Mouse (Mus musculus): ENCODE results near the gene Vsnl1. TPM values are rescaled to one million over a fixed set of nuclear protein-coding genes. Genes with fewer than 3 reads are reported as not detected.

Gene Vsnl1
- polyA plus RNA-seq, 1 experiment, result 8.2 TPM

DNA sequence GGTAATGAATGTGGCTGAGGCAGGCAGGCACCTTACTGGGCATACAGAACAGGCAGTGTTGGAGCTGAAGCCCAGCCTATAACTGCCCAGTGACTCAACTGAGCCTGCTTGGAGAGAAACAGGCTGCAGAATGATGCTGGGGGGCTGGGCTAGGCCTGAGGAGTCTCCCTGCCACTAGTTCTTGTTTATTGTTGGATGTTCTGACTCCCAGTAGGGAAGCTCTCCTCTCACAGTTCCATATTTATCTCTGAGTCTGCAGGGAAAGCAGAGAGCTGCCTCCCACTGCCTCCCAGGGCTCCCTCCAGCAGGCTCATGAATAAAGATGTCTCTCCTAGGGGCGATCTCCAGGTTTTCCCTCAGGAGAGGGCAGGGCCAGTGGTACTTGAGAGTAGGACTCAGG lies 88.0 kb downstream of the Vsnl1 start:
- 10% methylated on average over 1 of the region's 1 CpGs for WGBS
- TF ChIP-seq POLR2A (IDR thresholded peaks at IDR 0.05; ENCODE audit: borderline replicate concordance, extremely low read depth, low read depth, low read length), result no peak
- TF ChIP-seq CTCF (IDR thresholded peaks at IDR 0.05; ENCODE audit: insufficient read depth, low read length), result no peak
- no peaks in the 10 kb centered on the region for H3K4me1 ChIP-seq (ENCODE audit: control insufficient read depth, insufficient read depth, low read length)
- no peak overlapping the region for H3K4me3 ChIP-seq (replicated peaks; ENCODE audit: extremely low read depth, low read depth, low read length)
- DNase-seq, result no peak

DNA sequence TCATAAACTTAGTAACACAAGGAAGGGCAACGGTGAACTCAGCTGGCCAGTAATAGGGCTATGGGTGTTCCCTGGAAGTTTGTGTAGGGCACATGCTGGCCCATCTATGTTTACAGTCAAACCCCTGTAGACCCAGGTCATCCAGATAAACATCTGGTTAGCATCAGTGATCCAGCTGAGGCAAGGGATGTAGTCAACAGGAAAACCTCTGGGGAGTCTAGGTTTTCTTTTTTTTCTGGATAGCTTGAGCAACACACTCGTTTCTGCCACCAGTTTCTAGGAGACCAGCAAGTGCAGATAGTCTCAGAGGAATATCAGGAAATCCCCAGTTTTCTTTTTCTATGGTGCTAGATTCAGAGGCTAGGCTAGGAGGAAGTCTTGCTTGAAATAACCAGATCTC lies 90.5 kb downstream of the Vsnl1 start:
- no peaks in the 10 kb centered on the region for H3K4me1 ChIP-seq (ENCODE audit: control insufficient read depth, insufficient read depth, low read length)
- H3K4me3 ChIP-seq (replicated peaks; ENCODE audit: extremely low read depth, low read depth, low read length), result no peak overlapping the region
- TF ChIP-seq CTCF (IDR thresholded peaks at IDR 0.05; ENCODE audit: insufficient read depth, low read length), result no peak
- no peak for TF ChIP-seq POLR2A (IDR thresholded peaks at IDR 0.05; ENCODE audit: borderline replicate concordance, extremely low read depth, low read depth, low read length)
- no peak for DNase-seq
- 58% methylated on average over 2 of the region's 2 CpGs for WGBS

DNA sequence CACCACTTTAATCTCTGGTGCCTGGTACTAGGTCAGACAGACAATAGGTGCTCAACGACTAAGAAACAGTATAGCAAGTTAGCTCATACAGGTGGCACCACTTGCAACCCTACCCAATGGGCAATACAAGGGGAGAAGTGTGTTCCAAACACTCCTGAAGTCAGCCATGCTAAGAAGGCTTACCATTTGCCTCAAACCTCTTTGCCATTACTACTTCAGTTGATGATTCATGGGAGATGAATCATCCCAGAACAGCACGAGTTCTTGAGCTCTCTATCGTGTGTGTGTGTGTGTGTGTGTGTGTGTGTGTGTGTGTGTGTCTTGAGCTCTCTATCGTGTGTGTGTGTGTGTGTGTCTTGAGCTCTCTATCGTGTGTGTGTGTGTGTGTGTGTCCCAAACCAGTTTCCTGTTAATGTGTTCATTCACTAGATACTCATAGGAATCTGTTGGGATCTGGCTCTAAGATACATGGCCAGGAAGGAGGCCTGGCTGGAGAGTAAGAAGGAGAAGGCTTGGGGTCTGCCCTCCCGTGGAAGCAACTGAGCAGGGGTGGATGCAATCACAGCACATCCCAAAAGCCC lies 94.3 kb downstream of the Vsnl1 start:
- Histone ChIP-seq H3K4me1 (ENCODE audit: control insufficient read depth, insufficient read depth, low read length) (no peaks in the 10 kb centered on the region), H3K4me3 (replicated peaks; ENCODE audit: extremely low read depth, low read depth, low read length) (no peak overlapping the region)
- no peak for TF ChIP-seq POLR2A (IDR thresholded peaks at IDR 0.05; ENCODE audit: borderline replicate concordance, extremely low read depth, low read depth, low read length)
- no peak for DNase-seq
- WGBS, result 49% methylated on average over 6 of the region's 6 CpGs

DNA sequence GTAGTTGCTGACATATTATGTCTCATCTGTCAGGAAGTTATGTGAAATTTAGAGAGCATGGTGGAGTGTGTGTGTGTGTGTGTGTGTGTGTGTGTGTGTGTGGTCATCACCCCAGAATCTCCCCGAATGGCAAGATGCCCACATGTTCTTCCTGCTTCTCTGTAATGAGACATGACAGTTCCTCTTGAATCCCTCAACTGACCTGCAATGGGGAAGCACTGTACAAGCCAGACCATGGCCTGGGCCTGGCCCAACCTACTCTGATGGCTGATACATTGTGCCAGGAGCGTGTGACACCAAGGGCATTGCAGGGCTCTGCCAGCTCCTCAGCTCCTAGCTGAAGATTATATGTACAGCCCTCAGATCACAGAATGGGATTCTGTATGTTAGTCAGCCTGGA lies 98.2 kb downstream of the Vsnl1 start:
- DNase-seq, result no peak
- TF ChIP-seq CTCF (IDR thresholded peaks at IDR 0.05; ENCODE audit: insufficient read depth, low read length) (no peak), POLR2A (IDR thresholded peaks at IDR 0.05; ENCODE audit: borderline replicate concordance, extremely low read depth, low read depth, low read length) (no peak)
- WGBS, result 77% methylated on average over 2 of the region's 2 CpGs
- Histone ChIP-seq H3K4me3 (replicated peaks; ENCODE audit: extremely low read depth, low read depth, low read length) (no peak overlapping the region), H3K4me1 (ENCODE audit: control insufficient read depth, insufficient read depth, low read length) (no peaks in the 10 kb centered on the region)

DNA sequence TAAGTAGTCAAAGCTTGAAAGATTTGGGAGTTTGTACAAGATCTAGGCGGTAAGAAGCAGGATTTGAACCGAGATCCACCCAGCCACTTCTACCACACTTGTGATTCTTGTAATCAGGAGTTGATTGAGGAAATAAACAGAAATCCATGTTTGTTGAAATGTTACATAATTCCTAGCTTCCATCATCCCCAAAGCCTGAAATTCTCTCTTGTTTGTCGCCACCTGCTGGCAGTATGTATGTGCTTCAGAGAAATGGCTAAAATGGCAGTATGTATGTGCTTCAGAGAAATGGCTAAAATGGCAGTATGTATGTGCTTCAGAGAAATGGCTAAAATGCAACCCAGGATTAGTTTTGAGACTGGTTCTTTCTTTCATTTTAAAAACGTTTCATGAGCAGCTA lies 99.6 kb downstream of the Vsnl1 start:
- no peak overlapping the region for H3K4me3 ChIP-seq (replicated peaks; ENCODE audit: extremely low read depth, low read depth, low read length)
- DNase-seq, result peak; percentile 40
- no peak for TF ChIP-seq POLR2A (IDR thresholded peaks at IDR 0.05; ENCODE audit: borderline replicate concordance, extremely low read depth, low read depth, low read length)
- TF ChIP-seq CTCF (IDR thresholded peaks at IDR 0.05; ENCODE audit: insufficient read depth, low read length), result no peak
- H3K4me1 ChIP-seq (ENCODE audit: control insufficient read depth, insufficient read depth, low read length), result no peaks in the 10 kb centered on the region
- 24% methylated on average over 4 of the region's 4 CpGs for WGBS

DNA sequence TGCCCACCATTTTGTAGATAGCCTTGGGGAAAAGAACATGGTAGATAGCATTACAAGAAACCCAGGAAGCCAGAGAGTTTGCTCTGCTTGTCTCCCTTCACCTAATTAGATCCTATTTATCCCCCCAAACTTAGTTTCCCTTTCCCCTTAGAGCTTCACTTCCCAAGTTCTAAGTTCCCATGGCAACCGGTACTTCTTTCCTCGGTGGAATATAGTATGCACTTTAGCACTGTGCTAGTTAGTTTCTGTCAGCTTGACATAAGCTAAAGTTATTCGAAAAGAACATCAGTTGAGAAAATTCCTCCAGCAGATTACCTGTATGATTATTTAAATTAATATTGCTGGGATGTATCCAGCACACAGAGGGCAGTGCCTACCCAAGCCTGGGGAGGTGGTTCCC lies 109.9 kb downstream of the Vsnl1 start:
- no peak for TF ChIP-seq CTCF (IDR thresholded peaks at IDR 0.05; ENCODE audit: insufficient read depth, low read length)
- no peak for TF ChIP-seq POLR2A (IDR thresholded peaks at IDR 0.05; ENCODE audit: borderline replicate concordance, extremely low read depth, low read depth, low read length)
- DNase-seq, result no peak
- WGBS, result 75% methylated on average over 3 of the region's 3 CpGs
- no peaks in the 10 kb centered on the region; the same call in 1 of the 2 replicates for H3K4me1 ChIP-seq (ENCODE audit: control insufficient read depth, insufficient read depth, low read length)
- no peak overlapping the region for H3K4me3 ChIP-seq (replicated peaks; ENCODE audit: extremely low read depth, low read depth, low read length)

DNA sequence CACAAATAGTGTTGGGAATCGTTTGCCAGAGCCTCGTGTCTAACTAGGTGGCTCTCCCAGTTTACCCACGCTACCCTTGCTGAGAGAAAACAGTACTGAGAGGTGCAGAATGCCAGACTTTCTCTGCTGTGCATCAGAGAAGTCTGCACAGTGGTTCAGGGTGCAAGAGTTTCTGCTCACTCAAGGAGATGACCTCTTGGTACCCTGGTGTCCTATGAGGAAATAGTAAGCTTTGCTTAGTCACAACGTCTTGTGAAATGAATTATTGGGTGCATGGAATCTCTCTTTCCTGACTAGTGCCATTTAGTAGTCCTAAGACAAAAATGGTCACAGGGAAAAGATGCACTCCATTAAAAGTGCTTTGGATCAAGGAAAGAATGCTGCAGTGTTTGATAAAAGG lies 111.9 kb downstream of the Vsnl1 start:
- Histone ChIP-seq H3K4me1 (ENCODE audit: control insufficient read depth, insufficient read depth, low read length) (no peaks in the 10 kb centered on the region; the same call in 1 of the 2 replicates), H3K4me3 (replicated peaks; ENCODE audit: extremely low read depth, low read depth, low read length) (no peak overlapping the region)
- no peak for DNase-seq
- TF ChIP-seq POLR2A (IDR thresholded peaks at IDR 0.05; ENCODE audit: borderline replicate concordance, extremely low read depth, low read depth, low read length) (no peak), CTCF (IDR thresholded peaks at IDR 0.05; ENCODE audit: insufficient read depth, low read length) (no peak)
- WGBS, result 35% methylated on average over 4 of the region's 4 CpGs

DNA sequence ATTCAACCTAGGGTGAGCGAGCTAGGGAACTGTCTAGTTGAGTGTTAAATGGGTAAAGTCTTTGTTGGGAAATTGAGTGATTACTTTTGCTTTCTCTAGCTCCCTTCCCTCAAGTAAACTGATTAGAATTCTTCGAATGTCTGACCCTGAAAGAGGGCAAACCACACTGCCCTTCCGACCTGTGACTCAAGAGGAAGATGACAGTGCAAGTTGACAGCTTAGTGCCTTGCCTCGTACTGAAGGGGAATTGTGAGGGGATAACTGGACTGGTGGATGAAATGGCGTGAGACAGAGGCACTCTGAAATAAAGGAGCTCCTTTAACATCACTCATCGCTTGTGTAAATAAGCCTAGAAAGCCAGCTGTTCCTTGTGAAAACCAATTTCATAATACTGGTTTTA lies 118.7 kb downstream of the Vsnl1 start:
- Histone ChIP-seq H3K4me3 (replicated peaks; ENCODE audit: extremely low read depth, low read depth, low read length) (no peak overlapping the region), H3K4me1 (ENCODE audit: control insufficient read depth, insufficient read depth, low read length) (no peaks in the 10 kb centered on the region; the same call in 1 of the 2 replicates)
- peak; percentile 14 for DNase-seq
- TF ChIP-seq CTCF (IDR thresholded peaks at IDR 0.05; ENCODE audit: insufficient read depth, low read length) (no peak), POLR2A (IDR thresholded peaks at IDR 0.05; ENCODE audit: borderline replicate concordance, extremely low read depth, low read depth, low read length) (no peak)
- WGBS, result 45% methylated on average over 6 of the region's 6 CpGs

DNA sequence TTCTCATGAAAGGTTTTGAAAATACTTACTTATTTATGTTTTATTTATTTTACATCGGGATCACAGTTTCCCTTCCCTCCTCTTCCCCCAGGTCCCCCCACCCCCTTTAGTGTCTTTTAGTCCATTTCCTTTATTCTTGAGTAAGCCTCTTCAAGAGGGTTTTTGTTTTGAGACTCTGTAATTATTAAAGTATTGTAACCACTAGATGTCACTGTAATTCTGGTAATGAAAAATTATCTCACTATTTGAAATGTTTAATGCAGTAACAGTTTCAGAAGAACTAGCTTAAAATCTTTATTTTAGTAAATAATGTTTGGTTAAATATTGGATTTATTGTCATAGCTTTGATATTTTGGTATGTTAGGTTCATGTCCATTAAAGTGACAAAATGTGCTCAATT lies 122.6 kb downstream of the Vsnl1 start:
- no peak for TF ChIP-seq POLR2A (IDR thresholded peaks at IDR 0.05; ENCODE audit: borderline replicate concordance, extremely low read depth, low read depth, low read length)
- TF ChIP-seq CTCF (IDR thresholded peaks at IDR 0.05; ENCODE audit: insufficient read depth, low read length), result no peak
- no peak for DNase-seq
- WGBS, result 12% methylated on average over 1 of the region's 1 CpGs
- Histone ChIP-seq H3K4me1 (ENCODE audit: control insufficient read depth, insufficient read depth, low read length) (no peaks in the 10 kb centered on the region; the same call in 1 of the 2 replicates), H3K4me3 (replicated peaks; ENCODE audit: extremely low read depth, low read depth, low read length) (no peak overlapping the region)

DNA sequence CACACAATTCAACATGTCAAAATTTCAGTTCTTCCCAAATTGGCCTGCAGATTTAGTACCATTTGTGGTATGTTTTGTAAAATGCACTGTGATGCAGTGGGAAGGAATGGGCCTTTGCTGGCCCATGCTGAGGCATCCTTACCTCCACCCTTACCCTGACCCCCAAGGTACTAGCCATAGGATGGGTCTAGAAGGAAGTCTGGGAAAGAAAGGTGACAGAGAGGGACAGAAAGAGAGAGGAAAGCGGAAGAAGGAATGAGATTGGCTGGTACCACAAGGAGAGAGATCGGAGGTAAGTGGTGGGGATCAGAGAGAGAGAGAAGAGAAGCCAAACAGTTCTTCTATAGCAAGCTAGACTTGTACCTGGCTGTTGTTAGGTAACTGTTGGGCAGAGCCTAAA lies 125.3 kb downstream of the Vsnl1 start:
- DNase-seq, result no peak
- Histone ChIP-seq H3K4me1 (ENCODE audit: control insufficient read depth, insufficient read depth, low read length) (no peaks in the 10 kb centered on the region), H3K4me3 (replicated peaks; ENCODE audit: extremely low read depth, low read depth, low read length) (no peak overlapping the region)
- TF ChIP-seq POLR2A (IDR thresholded peaks at IDR 0.05; ENCODE audit: borderline replicate concordance, extremely low read depth, low read depth, low read length) (no peak), CTCF (IDR thresholded peaks at IDR 0.05; ENCODE audit: insufficient read depth, low read length) (no peak)
- 96% methylated on average over 2 of the region's 2 CpGs for WGBS

Measured in lung, adult 2 months (tissue).